Mouse (Mus musculus): ENCODE results near the gene Ccdc88c.

The Ccdc88c gene

DNA sequence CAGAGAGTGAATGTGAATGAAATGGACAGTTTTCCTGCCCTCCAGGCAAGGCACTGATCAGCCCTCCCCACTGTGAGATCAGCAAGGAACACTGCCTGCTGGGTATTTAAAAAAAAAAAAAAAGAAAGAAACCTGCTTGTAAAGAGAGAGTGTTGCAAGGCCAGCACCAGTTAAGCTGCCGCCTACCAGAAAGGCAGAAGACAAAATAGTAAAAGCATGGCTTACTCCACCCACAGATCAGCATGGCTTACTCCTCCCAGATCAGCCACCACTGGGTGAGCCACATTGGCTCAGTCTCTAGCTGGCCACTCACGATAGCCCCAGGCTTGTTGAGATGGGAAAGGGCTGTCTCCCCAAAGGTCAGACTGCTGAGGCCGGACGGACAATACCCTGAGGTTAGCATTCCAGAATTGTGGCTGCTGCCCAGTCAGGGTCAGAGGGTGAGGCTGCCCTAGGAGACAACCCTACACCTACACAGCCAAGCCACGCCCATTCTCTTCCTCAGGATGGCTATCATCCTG lies 32.4 kb downstream of the Ccdc88c start:
- no peak for DNase-seq

DNA sequence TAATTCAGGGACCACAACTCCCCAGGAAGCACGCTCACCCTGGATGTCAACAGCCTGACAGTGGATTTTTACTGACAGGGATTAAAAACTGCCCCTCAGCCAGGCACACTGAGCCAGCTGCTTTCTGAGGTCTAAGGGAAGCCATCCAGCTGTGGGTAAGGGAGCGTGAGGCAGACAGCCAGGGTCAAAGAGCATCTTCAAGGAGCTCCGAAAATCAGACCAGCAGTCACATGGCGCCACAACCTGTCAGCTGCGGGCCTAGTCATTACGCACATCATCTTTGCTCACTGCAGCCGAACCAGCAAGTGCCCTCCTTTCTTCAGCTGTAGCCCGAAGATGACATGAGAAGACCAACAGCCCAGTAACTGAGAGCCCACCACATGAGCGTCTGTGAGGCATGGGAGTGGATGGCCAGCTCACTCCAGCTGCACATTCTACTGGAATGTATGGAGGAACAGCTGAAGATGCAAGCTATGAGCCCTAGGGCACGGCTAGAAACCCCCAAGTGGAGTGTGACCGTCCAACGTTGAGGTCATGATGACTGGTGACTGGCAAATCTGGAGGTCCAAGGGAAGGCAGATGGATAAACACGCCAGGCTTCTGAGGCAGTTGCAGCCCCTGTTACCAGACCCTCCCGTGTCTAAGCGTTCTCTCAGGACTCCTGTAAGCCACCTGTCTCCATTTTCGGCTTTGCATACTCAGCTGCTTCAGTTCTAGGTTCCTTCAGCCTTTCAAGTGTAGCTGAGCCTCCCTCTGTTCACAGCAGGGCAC lies 33.1 kb downstream of the Ccdc88c start:
- no peak for DNase-seq

DNA sequence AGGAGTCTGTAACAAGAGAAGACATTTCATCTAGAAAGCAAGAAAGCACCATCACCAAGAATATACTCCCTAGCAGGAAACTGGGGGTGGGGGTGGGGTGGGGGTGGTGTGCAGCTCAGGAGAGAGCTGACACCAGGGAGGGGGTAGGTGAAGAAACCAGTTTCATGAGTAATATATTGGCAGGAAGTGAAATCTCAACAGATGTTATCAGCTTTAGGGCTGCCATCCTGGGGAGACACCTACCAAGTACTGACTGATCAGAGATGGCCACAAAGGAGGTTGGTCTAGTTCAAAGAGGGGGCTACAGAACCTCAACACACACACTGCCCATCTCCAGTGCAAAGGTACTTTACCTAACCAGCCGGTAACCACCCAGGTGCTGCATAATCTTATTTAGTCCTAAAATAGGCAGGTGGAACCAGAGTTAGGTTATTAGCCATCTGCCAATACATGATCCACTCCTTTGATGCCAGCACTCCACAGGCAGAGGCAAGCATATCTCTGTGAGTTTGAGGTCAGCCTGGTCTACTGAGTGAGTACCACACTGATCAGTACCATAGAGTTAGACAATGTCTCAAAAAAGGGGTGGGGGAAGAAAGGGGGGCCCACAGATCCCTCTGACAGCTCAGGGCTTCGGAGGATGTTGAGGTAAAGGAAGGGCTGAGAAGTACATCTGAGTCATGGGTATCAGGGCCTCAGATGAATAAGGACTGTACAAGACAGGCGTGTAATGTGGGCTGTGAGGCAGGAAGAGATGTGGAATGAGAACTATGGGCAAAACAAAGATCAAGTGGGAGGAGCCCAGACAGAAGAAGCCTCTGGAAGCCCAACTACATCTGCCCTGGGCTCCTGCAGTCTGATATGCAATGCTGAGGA lies 34.5 kb downstream of the Ccdc88c start:
- DNase-seq, result no peak

DNA sequence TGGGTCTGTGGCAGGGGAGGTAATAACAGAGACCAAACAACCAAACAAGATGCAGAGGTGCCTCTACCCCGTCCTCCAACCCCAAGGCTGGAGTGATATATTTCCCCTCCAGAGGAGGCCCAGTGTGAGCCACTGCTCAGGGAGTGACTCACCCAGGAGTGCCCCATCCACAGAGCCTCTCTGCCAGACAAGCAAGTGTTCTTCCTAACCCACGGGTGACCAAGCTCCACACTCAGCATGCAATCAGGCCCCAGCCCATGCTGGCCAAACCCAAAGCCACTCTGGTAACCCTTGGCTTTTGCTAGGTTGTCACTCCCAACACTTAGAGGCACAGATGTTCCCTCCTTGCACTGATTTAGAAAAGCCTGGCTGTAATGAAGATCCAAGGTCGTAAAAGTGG lies 35.7 kb downstream of the Ccdc88c start:
- no peak for DNase-seq

DNA sequence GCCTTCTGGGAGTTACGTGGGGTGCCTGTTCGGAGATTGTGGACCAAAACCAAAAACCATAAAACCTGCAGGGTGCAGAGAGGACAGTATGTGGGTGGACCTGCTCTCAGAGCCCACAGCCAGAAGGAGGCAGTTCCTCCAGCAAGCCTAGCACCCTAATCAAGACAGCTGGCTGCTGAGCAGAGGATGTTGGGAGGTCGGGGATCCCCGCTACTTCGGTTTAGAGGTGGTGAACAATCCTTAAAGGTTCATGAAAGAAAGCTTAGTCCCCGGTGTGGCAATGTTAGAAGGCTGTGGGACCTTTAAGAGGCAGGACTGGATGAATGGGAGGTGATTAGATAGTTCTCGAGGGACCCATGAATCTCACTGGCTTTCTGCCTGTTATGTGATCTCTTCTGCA lies 36.4 kb downstream of the Ccdc88c start:
- DNase-seq, result no peak

DNA sequence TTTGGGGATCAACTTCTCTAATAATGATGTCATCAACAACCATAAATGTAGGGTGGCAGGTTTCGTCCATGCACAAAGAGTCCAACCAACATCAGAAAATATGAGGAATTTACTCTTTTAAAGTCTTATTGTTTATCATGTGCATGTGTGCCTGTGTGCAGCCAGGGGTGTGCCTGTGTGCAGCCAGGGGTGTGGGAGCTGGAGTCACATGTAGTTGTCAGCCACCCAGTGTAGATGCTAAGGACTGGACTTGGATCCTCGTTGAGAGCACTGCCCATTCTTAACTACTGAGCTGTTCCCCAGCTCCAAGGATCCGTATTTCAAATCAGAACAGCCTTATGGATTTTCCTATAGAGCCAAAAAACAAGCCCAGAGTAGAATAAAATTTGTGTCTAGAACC lies 37.7 kb downstream of the Ccdc88c start:
- no peak for DNase-seq

DNA sequence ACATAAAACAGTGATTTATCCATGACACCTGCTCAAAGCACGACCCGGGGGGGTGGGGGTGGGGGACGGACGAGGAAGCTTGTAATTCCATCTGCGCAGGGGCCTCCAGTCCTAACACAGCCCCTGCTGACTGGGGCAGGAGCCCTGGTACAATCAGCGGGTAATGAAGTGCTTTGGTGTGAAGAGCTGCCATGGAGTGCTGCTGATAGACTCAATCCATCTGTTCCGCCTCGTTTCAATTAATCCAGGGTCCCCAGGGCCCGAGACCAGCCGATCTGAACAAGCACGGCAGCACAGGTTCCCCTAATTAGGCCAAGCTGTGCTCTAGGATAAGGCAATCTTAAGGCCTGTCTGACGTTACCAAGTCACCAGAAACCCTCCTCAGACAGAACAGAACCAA lies 38.6 kb downstream of the Ccdc88c start:
- DNase-seq, result peak; percentile 80

DNA sequence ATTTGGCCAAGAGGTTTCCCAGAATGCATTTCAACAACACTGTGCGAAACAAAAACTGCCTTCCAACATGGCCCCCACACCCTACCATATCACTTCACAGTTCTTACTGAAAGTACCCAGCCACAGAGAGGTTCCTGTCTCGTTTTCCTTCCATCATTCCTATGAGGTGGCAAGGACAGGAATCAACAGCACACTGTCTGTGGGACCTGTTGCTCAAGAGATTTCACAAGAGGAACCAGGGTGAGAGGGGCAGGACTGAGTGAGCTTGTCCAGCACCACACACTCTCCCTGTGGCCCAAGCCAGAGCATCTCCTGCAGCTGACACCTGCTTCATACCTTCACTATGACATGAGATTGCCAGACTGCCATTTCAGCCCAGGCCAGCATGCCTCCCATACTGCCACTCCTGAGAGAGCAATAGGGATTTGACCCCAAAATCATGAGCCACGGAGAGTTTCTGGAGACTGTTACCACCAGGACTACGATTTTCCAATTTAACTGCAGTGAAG lies 39.0 kb downstream of the Ccdc88c start:
- DNase-seq, result no peak

DNA sequence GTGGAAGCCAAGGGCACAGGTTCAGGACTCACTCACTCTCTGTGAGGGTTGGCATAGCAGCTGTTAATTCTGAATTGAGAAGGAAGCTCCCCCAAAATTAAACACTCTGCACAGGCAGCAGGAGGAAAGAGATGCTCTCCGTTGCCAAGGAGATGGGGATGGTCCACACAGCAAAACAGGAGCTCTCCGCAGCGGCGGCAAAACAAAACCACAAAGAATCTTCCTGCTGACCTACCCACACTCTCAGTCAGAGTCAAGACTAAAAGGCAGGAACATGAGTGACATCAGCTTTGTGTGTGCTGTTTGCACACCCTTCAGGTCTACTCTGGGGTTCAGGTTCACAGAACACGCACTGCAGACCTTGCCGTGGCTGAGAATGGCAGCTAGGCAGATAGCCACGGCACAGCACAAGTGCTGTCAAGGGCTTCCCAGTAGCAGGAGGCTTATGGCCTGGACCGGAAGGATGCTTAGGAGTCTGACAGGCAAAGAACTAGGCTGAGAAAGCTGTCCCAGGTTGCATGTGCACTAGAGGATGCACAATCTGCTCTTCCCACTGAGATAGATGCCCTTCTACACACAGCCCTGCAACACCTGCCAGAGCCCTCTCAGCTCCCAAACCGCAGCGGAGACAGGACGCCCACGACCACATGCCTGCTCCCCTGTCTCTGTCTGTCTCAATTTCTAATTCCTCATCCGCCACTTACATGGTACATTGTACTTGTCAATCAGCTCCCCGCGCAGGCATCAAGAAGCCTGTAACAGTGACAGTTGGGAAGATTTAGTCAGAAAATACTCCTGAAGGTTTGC lies 40.3 kb downstream of the Ccdc88c start:
- no peak for DNase-seq

DNA sequence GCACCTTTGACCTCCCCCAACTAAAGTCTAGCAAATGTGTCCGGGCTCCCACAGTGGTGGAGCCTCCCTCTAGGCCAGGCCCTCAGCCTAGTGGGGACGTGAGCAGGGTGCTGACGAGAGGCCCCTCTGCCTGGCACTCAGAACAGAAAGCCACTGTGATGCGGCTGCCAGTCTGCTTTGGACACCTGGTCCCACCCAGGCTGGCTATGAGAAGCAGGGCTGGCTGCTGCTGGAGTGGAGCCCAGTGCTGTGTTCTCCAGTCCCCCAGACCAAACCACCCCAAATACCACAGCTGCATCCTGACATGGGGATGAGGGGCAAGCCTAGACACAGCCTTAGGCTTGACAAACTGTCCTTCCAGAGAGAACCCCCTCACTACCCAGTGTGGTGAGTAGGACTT lies 42.4 kb downstream of the Ccdc88c start:
- DNase-seq, result no peak

DNA sequence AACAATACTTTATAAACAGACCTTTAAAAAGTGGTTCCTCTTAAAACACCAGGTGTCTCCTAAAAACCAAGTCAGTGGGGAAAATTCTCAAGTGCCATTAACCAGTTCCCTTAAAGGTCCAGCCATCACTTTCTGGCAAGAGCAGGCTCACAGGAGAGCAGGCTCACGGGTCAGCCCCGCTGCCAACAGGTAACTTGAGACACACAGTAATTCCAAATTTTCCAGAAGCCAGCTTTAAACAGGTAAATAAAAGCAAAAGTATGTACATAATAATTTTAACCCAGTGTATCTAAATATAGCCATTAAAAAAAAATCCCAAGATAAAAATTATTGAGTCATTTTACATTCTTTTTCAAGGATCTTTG lies 43.1 kb downstream of the Ccdc88c start:
- no peak for DNase-seq

DNA sequence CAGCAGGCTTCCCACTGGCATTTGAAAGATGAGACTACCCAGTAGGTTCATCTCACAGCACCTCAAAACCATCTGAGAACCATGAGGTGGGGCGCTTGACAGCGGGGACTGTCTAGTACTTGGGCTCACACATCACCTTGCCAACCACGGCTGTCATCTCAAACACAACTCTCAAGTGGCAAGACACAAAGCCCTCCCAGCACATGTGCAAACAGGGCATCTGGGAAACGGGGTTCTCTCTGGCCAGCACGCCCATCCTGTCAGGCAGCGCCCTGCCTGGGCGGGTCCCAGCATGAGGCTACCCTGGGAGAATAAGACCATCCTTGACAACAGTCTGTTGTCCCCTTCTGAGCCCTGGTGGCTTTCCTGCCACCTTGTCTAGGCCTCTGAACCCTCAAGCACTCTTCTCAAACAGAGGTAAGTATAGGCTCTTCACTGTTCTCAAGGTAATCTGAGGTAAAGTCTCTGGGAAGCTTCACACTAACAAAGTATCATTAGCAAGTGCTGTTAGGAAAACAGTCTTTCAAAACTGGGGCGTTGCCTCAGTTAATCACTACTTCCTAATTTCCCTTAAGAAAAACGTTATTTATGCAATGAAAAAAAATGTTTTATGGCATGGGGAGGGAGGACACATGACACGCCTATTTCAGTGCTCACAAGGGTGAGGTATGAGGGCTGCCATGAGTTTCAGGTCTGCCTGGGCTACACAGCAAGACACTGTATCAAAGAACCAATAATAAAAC lies 43.6 kb downstream of the Ccdc88c start:
- no peak for DNase-seq

DNA sequence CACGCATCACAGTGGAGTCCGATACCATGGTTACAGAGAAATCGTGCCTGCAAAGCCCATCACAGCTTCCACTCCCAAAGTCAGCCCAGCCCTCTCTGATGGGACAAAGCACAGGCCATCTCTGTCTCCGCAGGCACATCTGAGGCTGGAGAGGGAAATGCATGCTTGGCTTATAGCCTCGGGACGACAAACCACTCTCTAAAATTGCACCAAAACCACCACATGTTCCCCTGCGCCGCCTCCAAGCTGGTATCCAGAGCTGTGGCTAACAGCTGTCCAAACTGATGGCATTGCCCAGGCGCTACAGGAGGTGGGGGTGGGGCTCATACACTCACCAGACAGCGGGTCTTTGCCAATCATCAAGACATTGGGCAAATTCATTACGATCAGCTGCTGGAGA lies 45.3 kb downstream of the Ccdc88c start:
- no peak for DNase-seq

DNA sequence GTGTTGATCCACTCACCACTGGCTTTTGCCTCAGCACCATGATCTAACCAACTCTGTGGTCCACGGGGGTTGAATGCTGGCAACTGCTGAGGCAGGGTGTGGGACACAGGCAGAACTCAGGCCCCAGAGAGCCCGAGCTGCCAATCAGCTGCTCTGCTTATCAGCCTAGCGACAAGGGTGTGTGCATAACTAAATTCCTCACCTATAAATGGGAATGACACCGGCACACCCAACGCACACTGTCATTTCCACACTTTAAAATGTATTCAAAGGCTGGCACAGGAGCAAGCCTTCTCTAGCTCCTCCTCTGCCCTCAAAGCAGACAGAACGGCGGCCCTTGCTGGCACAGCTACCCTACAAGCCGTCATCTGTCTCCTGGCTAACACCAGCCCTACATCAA lies 46.6 kb downstream of the Ccdc88c start:
- DNase-seq, result no peak

DNA sequence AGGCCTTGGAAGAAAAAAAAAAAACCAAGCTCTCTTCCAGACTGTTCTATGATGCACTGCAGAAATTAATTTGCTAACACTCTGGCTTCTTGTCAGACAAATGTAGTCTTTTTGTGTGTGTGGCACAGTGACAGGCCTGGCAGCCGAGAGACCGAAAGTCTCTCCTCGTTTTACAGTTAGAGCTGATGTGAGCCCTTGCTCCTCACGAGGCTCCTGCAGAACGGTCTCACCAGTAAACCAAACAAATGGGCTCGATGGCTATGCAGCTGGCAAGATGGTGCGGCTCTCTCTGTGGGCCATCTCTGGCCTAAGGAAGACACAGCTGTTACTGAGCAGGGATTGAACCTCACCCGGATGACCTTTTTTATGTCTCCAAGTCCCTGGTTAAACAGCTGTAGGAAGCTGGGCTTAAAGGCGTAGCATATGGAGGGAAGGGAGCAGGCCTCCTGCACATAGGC lies 48.3 kb downstream of the Ccdc88c start:
- no peak for DNase-seq

DNA sequence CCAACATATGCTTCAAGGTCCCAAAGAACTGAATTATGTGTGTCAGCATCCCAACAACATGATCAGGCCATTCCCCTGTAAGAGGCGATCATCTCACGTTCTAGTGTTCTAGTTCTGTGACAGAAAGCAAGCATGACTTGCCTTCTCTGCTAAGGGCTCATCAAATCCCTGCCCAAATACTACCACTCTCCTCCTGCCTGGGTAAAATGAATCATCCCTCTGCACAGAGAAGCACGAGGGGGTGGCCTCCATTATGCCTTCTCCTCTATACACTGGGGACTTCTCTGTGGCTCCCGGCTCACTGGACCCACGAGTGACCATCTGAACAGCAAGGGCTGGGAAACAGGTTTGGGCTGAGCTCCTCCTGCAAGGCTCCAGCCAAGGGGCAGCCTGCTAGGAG lies 49.2 kb downstream of the Ccdc88c start:
- no peak for DNase-seq

DNA sequence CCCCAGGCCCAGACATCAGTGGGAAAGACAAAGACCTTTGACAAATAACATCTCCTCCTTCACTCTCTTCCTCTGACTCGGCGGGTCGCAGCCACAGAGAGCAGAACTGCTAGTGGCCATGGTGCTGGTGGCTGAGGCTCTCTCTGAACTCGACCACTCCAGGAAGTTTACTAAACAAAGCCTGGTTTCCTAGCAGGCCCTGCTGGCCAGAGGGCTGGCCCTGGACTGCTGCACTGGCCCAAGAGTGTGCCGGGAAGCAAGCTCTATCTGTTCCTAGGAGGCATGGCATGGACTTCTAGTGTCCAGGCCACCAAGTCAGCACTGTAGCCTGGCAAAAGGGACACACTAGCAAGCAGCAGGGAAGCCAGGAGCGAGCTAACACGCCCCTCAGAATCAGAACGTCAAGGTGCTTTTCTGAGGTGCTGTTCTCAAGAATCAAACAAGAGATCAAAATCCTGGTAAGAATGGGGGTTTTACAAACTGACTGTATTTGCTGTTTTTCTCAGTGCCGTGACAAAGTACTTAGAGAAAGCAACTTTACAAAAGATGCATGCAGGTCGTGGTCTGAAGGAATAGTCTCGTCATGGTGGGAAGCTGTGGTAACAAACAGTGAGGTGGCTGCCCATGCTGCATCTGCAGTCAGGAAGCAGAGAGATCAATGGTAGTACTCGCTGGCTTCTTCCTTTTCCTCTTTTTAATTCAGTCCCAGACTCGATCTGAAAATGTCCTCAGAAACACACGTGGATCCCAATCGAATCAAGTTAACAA lies 50.7 kb downstream of the Ccdc88c start:
- DNase-seq, result no peak

DNA sequence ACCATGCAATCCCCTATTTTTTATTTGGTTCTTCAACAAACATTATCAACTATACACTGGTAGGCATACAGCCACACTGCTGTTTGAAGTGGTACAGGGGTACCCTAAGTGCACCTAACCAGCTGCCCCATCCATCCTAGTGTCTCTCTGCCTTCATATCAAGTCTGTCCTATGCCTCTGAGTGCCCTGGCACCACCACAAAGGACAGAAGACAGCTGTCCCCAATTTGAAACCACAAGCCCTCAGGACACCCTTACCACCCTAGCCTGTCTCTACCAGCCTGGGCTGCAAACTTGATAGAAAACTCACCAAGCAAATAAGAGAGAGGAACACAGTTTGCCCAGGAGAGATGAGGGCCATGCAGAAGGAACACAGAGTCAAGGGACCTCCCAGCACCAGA lies 51.3 kb downstream of the Ccdc88c start:
- no peak for DNase-seq

DNA sequence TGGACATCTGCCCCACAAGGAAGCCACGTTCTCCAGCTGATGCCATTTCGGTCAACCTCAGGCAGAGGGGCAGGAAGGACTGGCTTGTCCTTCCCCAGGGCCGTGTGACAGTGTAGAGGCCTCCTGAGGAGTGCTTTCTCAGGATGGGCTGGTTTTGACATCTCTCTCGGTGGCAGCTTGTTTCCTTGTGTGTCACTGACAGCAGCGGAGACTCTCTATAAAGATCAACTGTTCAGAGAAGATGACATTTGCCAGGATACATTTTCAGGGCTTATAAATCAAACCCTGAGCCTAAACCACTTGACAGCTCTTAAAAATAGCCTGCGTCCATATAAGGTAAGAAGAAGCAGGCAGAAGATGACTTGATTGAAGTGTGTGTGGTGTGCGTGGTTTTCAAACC lies 59.0 kb downstream of the Ccdc88c start:
- no peak for DNase-seq

DNA sequence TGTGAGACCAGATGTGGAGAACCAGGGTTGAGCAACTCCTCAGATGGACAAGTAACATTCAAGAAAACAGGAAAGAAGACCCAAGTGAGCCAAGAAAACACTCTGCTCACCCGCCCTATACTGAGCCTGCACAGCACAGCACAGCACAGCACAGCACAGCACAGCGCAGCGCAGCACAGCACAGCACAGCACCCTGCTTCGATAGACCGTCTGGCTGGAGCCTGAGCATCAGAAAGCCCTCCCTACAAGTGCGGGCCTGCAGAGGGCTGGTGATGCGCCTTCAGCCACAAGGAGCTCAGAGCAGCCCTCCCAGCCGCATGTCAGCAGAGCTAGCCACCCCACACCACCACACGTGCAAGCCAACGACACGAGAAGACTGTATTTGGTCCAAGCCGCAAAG lies 61.5 kb downstream of the Ccdc88c start:
- no peak for DNase-seq

DNA sequence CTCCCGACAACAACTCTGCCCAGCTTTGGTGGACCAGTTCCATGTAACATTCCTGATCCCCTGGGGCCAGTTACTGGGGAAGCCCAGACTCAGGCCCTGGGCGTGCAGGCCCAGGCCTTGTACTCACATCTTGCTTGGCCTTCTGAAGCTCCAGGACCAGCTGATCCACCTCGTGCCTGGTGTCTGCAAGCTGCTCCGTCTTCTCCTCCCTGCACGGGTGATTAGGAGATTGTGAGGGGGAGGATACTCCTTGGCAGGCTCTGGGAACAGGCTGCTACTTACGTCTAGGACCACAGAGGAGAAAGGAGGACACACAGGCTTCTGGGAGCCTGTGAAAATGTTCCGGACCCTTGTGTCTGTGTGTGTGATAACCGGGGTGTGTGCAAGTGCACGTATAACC lies 62.6 kb downstream of the Ccdc88c start:
- no peak for DNase-seq

DNA sequence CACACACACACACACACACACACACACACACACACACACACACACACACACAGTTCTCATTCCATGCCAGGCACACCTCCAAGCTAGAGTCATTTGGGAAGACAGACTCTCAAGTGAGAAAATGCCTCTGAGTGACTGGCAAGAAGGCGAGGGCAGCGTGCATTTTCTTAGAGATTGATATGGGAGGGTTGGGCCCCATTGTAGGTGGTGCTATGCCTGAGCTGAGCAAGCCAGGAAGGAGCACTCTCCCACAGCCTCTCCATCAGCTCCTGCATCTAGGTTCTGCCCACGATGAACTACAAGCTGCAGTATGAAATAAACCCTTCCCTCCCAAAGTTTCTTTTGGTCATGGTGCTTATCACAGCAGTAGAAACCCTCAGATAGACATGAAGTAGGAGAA lies 63.6 kb downstream of the Ccdc88c start:
- no peak for DNase-seq
